Mouse (Mus musculus): ENCODE data around the gene Kcne4.

The Kcne4 gene

DNA sequence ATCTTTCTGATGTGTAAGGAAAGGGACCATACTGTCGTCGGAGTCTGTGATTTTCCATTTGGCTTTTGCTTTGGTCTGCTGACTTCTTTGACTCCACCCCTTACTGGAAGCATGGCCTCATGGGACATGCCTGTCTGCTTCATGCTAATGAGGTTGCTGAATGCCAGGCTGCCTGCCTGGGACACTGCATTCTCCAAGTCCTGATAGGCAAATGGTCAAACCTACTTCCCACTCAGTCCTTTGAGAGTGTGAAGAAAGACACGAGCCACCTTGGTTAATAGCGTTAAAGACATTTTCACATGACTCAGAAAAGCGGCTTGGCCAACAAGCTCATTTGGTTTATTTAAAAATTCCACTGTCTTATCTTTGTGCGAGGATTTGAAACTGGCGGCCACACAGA, 43.5 kb downstream of the Kcne4 start:
- peak; percentile 8 to 59 for DNase-seq

DNA sequence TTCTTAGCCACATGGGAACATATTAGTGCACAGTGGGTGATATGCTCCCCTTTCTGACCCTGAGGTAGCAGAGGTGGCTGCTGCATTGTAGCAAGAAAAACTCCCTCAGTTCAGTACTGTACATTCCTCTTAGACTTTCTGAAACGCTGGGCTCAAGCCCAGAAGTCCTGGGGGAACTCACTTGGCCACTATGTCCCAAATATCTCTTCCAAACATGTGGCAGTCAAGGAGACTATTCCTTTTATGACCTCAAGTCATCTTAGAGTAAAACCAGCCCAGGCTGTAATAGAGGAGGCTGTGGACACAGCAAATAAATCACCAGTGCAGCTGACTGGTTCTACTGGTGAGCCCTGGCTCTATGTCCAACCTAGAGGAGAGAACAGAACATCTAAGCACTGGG, 45.7 kb downstream of the Kcne4 start:
- no peak for DNase-seq

DNA sequence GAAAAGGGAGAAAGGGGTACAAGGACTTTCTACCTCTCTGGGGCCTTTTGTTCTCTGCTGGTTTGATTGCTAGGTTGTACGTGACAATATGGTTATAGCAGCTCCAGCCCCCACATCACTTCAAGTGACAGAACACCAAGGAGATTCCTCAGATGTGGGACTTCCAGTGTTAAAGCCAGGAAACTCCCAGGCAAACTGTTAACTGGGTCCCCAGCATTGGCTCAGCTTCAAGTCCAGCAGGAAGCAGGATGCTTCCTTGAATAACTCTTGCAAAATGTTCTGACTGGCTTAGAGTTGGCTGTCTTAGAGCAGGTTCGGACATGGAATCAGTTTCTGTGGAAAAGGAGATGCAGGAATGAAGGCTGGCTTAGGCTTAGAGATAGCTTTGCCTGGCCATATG, 47.3 kb downstream of the Kcne4 start:
- peak; percentile 63 to 71 for DNase-seq

GRCm38 (mm10) chr1:78864351-78864750, 47.8 kb downstream of the Kcne4 start:
- DNase-seq: peak; percentile 63 to 81

- DNase-seq: no peak
These were observed 48.3 kb downstream of the Kcne4 start for GRCm38 (mm10) chr1:78864799-78865346.

DNA sequence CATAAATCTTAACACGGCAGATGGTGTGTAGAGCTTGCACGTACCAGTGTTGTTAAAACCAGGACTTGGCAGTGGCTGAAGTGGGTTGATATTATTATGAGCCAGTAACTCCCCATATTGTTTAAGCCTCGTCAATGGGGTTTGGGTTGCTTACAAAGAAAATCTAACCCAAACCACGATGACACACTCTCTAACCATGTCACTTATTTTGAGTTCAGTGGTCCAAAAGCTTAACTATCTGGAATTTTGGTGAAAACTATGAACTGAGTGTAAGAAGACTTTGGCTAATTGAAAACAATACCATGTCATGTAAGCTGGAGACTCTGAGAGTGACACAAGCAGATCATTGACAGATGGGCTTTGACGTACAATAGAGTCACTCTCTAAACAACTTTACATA, 49.4 kb downstream of the Kcne4 start:
- DNase-seq: no peak

- DNase-seq: no peak
These were observed 49.9 kb downstream of the Kcne4 start for GRCm38 (mm10) chr1:78866455-78866854.

Data from kidney, postnatal 25 days (tissue).